Mouse (Mus musculus) ovary, postnatal 36 days (tissue): ENCODE measurements around the gene Selenoi.

ENCODE experiments used
- DNase-seq: peaks from one replicate; pipeline ENCODE4 v3.0.0; 2022; ENCODE audit warnings: low spot score, mixed read lengths

Selenoi gene

DNA sequence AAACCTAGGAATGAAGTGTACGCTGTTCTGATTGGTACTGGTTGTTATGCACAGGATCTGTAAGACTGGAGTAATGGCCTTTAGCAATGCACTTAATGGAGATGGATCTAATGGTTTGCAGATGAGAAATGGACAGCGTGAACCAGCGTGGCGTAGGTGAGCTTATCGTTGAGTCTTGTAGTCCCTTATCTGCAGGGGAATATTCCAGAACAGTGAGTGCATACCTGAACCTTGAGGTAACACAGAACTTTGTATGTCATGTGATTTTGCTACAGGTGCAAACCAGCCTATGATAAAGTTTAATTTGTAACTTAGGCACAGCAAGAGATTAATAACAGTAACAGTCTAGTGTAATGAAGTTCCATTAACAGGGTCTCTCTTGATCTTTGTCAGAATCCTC lies 6.2 kb downstream of the Selenoi start:
- no peak for DNase-seq

DNA sequence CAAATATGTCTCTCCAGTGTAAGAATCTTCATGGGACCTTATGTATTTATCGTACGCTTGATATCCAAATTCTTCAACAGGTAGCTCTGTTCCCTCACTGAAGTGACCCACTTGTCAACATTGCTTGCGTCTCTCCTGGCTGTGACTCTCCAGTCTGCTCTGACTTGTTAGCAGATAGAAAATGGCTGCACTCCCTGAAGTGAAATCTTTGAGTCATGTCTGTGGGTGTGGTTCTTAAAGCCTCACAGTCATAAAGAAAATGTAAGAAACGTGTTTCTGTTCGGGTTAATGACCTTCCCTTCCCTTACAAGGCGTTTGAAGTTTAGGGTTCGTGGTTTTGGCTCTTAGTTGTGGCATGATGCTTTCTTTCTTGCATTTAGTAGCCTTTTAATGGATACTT lies 8.2 kb downstream of the Selenoi start:
- no peak for DNase-seq

DNA sequence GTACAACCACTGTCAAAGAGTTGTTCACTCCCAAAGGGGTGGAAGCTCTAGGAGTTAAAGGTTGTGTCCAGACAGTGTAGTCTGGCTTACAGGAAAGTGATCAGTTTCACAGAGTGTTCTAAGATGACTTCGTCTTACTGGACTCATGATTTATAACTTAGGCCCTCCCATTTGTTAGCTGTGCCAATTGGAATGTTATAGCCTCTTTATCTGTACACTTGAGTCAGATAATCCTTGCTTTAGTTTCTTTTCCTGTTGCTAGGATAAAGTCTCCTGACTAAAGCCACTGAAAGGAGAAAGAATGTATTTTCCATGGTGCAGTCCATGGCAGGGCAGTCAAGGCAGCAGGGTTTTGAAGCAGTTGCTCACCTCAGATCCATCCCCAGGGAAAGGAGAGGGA lies 10.0 kb downstream of the Selenoi start:
- no peak for DNase-seq

DNA sequence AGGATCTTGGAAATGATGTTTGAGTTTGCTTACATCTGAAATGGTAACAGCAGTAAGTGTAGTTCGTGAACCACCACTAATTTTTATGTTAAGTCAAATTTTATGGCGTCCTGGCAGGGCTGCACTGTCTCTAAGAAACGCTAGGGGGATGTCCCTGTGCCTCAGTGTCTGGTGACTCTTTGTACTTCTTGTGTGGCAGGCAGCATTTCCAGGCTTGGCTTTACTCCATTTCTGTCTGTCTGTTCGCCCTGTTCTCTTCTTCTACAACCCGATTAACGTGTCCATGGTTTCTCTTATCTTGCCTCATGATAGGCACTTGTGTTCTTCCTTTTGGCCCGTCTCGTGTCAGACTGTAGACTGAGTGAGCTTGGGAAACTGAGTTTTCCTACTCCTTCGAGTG lies 11.4 kb downstream of the Selenoi start:
- DNase-seq, result no peak

DNA sequence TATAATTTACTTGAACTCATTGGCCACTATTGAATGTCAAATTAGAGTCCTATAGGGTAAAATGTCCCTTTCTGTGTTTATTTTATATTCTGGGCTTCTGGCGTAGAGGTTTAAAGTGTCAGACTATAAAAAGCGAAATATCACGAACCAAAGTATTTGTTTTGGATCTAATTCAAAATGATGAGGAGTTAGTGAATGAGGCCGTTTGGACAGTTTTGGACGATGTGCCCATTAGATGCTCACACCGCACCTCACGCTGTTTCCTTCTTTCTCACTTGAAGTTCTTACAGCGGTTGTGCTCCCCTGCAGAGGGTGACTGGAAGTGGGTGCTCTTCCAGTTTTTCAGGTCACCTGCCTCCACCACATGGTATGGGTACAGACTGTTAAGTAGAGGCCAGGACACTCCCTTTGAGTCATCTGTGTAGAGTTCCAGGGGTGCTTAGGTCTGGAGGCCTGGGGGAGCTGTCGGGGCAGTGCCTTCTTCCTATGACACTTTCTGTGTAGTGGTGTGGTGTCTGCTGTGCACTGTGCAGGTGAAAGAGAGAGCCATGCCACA lies 13.6 kb downstream of the Selenoi start:
- no peak for DNase-seq

DNA sequence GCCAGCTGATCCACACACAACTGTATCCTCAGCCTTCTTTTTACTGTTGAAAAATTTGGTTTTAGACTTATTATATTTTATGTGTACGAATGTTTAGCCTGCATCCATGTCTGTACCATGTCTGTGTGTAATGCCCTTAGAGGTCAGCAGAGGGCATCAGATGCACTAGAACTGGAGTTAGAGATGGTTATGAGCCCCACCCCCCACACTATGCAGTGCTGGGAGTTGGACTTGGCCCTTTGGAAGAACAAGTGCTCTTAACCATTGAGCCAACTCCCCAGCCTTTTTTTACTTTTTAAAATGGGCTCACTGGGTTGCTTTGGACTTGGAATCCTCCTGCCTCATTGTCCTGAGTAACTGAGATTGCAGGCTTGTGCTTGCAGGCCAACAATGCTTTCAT lies 15.3 kb downstream of the Selenoi start:
- no peak for DNase-seq

DNA sequence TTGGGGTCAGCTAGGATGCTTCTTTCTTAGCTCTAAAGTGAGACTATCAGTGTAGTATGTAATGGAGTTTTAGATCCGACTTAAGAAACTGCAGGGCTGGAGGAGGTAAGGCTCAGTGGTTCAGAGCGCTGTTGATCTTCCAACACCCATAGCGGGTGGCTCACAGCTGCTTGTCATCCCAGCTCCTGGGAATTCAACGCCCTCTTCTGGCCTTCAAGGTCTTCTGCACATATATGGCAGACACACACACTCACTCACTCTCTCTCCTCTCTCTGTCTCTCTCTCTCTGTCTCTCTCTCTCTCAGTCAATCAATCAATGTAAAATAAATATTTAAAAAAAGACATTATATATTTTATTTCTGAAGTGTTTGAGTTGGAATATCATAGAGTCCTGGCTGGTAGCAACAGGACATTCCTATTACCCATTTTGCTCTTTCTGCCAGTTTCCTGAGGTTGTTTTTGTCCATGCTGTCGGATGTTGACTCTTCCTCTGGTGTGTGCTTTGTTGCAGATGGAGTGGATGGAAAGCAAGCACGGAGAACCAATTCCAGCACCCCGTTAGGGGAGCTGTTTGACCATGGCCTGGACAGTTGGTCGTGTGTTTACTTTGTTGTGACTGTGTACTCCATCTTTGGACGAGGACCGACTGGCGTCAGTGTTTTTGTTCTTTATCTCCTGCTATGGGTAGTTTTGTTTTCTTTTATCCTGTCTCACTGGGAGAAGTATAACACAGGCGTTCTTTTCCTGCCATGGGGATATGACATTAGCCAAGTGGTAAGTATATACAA lies 23.4 kb downstream of the Selenoi start:
- no peak for DNase-seq

DNA sequence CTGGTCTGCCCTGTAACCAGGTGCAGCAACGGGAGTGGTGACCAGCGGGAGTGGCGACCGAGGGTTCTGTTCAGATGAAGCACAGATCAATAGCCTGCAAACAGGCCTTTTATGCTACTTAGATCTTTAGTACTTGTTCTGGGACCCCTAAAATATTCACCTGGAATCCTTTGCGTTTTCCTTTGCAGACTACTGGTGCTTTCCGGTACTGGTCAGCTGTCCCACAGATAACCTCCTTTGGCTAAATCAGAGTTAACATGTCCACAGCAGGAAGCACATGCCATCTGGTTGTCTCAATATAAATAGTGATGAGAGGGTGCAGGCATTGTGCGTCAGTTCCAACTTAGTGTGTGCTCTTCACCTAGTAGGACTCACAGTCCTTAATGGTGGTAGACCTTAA lies 26.4 kb downstream of the Selenoi start:
- no peak for DNase-seq

DNA sequence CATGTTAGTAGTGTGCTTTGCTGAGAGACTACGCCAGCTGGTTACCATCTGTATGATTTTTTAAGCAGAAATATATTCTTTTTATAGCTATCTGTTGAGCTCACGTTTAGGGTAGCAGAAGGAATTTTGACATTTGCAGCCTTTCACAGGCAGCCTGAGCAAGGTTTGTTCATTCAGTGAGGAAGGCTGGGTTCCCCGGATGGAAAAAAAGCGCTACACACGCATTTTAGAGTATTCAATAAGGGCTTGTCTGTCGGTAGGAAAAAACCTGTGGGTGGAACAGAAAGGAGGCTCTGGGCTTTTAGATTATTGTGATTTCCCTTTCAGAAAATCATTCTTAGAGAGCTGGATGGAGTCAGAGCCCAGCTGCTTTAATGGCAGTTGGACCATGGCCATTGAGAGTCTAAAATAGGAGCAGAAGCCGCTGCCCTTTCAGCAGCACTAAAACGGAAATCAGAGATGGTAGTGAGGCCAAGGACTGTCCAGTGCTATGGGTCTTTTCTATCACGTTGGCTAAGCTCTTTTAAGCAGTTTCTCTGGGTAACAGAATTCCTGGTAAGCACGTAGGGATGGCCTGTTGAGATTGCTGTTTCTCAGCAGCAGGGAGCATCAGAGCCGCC lies 38.3 kb downstream of the Selenoi start:
- no peak for DNase-seq

DNA sequence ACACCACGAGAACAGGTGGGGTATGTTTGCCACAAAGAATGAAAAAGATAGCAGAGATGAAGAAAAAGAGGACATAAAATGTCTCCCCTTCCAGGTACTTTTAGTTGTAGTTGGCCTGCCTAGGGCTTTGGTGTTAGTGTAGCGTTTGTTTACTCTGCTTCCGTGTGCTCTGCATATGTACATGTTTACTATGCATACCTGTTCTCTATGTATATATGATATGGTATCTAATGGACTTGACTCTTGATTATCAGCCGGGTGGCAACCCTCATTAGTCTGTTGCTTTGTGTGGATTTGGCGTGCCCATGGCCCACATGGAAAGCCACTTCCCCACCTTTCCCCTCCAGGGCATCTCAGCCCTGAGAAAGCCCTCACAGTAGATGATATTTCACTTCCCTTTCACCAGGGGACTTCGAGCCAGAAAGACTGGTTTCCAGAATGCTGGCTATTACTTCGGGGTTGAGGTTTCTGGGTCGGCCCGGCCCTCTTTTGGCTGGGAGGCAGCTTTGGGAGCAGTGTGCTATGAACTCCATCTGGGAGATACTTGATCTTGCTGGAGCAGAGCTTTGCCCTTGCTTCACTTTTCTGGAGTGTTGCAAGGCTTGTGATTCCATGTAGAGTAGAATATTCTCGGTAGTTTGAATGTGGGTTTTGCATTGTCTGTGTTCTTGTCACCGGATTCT lies 39.4 kb downstream of the Selenoi start:
- DNase-seq, result peak; percentile 36

DNA sequence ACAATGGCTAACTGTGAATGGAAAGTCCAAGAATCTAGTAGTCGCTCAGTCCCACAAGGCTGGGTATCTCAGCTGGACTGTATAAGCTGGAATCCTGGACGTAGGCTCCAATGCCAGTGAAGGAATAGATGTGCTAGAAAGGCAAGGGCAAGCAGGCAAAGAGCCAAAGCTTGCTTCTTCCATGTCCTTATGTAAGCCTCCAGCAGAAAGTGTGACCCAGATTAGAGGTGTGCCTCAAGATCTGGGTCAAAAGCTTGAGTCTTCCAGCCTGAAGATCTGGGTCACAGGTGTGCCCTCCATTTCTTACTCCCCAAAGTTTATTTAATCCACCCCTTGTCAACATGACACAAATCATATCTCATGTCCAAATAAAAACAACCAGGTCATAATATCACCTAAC lies 44.0 kb downstream of the Selenoi start:
- DNase-seq, result no peak

DNA sequence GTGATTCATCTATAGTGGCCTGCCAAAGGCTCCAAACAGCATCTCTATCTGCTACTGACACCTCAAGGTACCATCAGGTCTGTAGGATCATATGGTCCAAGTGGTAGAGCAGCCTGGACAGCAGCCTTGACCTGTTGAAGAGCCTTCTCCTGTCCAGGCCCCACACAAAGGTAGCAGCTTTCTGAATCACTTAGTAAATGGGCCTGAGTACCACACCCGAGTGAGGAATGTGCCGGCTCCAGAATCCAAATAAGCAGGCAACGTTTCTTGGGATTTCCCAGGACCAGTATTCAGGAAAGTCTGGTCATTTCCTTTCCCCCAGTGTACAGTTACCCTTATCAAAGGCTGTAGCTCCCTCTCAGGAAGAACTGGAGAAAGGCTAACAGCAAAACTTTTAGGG lies 46.6 kb downstream of the Selenoi start:
- DNase-seq, result no peak

DNA sequence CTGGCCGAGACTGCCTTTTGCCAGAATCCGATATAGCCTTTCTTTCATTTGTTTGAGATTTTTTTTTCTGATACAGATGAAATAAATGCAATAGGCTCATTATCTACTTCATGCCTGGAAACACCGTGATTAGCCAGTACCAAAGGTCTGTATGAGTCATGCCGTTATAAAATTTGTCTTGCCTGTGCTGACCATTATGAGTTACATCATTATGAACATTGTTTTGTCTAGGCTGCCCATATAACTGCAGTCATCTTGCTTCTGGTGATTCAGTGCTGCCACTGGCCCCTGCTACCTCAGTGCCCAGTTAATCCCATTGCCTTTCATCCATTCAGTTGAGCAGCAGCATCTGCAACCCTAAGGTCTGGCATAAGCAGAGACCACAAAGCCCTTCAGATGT lies 47.1 kb downstream of the Selenoi start:
- DNase-seq, result no peak

DNA sequence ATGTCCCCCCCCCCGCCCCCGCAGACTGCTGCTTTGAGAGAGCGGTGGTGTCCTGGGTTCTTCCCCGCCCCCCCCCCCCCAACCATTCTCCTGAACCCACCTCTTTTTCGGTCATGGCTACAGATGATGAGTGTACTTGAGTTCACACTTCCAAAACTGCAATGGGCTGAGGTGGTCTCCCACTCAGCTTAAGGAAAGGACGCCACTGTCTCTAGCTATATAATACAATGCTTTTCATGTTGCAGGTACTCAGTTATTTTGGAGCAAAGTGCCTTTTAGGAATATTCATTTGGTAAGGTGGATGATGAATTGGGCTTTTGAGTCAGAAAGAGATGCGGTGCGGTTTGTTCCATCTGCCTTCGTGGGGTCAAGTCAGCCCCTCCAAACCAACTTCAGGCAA lies 48.5 kb downstream of the Selenoi start:
- no peak for DNase-seq

DNA sequence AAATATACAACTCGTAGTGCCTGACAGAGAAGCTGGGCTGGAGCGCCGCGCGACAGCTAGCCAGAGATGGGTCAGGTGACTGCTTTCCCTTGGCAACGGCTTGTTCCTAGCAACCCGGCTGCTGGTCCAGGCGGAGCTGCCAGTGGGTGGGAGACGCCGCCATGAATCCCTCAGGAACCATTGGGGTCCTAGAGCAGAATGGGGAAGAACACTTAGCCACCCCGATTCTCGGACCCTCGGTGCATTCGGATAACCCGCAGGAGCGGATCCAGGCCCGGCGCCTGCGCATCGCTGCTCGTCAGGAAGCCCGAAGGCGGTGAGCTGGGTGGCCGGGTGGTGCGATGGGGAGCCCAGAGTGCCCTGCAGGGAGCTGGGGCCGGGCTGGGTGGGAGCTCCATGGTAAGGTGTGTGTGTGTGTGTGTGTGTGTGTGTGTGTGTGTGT lies 48.9 kb downstream of the Selenoi start, which contains the start of gene Drc1:
Drc1 (plus strand) TSS at position 98 of the 442 bp plus-strand sequence.
- DNase-seq, result peak; percentile 24

DNA sequence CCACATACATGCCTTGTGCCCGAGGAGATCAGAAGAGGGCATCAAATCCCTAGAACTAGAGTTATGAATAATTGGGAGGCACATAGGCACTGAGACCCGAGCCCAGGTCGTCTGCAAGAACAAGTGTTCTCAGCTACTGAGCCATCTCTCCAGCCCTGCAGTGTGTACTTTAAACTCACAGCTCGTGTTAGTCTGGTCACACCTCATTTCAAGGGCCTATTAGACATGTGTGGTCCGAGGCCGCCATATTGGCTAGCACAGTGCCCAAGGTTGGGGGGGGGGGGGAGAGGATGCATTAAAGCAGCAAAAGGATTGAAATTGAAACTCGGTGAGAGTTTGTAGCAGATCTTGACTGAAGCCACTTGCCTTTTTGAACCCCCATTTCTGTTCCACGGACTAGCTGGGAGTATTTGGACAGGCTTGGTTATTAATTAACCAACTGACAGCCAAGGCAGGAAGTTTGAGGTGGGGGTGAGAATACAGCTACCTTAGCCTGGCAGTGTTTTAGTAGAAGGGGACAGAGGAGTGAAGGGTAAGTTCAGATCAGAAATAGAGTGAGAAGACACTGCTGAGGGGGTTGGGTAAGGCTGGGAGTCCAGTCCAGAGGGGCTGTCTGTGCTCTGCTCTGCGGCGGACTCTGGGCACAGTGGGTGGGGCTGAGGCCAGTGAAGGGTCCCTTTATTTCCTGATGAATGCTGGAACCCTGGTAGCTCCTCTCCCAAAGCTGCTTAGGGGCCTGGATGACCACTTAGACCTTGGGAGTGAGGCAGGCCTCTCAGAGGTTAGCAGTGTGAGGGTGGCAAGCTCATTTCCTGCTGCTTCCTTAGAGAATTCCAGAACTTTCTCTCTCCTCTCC lies 53.8 kb downstream of the Selenoi start:
- no peak for DNase-seq

DNA sequence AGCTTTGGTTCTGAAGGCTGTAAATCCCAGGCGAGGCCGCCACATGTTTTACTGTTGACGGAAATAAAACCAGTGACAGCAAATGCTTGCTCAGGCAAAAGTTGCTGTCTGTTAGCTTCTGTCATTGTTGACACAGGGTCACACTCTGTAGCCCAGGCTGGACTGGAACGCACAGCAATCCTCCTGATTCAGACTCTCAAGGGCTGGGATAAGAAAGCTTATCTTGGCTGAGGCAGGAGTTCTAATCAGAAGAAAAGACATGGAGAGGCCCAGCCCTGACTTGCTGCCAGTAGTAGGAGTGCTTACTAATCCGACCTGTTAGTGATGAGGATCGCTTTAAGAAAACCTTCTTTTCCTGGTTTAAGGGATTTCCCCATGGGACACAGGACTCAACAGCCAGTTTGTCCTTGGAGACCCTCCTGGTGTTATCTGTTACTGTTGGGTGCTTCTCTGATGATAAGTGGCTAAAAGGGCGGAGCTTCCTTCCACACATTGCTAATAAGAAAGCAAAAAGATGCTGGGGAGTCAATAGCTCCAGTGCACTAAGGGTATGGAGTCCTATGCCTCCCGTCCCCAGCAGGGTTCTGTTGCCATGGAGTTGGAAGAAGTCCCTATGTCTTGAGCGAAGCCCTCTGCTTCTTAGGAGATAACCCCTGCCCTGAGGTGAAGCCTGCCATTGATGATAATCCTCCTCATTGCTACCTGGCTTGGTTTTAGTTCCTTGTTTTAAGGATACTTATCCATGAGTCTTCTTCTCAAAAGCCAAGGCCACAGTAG lies 54.9 kb downstream of the Selenoi start:
- no peak for DNase-seq
